Mouse (Mus musculus) effector memory CD4-positive, alpha-beta T cell, adult 7 months (primary cell): ENCODE data around the gene Krt79. TPM values are rescaled to one million over a fixed set of nuclear protein-coding genes. Genes with fewer than 3 reads are reported as not detected.

Experiments used
- polyA plus RNA-seq: library from polyadenylated mRNA; unstranded; fragments of 100-300 nt; shearing (Covaris generic); gene quantifications from one replicate; pipeline ENCODE4 v1.2.1, GENCODE M21; 2017

Krt79 gene
- 0.89 TPM for polyA plus RNA-seq

DNA sequence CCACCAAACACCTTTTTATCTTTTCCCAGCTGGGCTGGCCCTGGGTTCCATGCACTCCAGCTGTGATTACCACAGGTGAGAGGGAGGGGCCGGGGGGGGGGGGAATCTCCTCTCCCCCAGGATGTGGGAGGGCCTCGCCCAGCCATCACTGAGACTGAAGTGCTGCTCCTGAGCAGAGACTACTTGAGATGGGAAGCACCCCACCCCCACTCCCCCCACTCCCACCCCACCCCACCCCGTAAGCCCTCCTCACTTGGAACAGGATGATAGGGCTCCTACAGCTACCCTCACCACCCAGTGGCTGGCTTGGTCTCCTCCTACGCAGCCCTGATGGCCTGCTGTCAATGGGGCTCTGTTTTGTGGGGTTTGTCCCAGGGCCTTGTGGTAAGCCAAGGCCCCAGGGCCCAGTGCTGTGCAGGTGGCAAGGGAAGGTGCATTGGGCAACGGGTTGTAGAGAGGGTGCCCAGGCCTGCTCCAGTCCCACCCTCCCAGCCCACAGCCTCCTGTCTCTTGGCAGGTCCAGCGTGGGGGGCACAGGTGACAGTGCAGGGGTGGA is at the start of gene Krt79:
TSS of gene Krt79 (minus strand) at position 51 of the 556 bp plus-strand sequence.

DNA sequence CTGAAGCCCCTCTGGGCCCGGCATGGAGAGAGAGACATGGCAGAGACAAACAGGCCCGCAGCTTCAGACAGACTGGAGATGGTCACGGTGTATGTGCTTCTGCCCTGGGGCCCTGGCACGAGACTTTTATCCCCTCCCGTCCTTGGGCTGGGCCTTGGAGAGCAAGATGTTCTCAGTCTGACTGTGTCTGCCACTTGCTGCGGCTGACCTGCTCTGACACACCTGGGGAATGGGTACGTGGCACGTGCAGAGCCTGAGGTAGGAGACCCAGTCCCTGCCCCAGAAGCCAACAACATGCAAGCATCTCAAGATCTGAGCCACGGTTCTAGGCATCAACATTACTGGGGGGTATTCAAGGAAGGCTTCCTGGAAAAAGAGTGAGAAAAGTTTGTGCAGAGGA is 14.1 kb upstream of the Krt79 start, which contains the start of gene Krt78:
TSS of gene Krt78 (minus strand) at position 101 of the 400 bp plus-strand sequence.

DNA sequence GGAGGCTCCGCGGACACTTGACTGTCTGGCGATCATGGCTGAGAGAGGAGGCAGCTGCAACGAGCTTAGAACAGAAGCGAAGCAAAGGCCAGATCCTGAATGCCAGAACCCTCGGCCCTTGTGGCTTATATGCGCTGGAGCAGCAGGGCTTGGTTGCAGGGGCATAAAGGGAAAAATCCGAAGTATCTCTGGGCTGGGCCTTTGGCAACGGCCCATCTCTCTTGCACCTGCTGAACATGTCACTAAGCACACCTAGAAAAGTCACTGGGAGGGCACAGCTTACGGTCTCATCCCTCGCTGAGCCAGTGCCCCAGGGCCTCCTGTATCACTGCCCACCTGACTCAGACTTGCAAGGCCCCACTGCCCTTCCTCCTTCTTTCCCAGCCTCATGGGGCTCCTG is 15.5 kb downstream of the Krt79 start, which contains the start of gene Krt4:
TSS of gene Krt4 (minus strand) at position 101 of the 400 bp plus-strand sequence.

DNA sequence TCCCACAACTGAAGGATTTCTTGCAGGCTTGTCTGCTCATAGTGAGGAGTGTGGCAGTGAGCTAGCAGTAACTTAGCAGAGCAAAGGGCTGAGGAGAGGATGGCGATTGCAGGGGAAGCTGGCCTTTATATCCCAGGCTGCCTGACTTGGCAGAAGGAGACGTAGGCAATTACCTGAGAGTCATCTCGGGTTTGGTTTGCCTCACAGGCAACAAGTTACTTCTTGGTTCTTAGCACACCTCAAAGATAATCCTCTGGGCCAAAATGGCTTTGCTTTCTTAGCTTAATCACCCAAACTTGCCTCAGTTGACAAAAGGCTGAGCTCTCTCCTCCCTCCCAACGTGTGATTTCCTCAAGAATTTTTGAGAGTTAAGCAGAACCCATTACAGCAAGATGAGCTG is 47.3 kb downstream of the Krt79 start, which contains the start of gene Krt76:
TSS of gene Krt76 (minus strand) at position 101 of the 400 bp plus-strand sequence.

Other genes with a start within 250 kb of the Krt79 start
- gene Krt6a, start 246.0 kb downstream of the Krt79 start, polyA plus RNA-seq: not detected
- not detected for gene Krt5, start 227.4 kb downstream of the Krt79 start, polyA plus RNA-seq
- not detected for gene Krt71, start 197.2 kb downstream of the Krt79 start, polyA plus RNA-seq
- gene Krt72, start 153.9 kb downstream of the Krt79 start, polyA plus RNA-seq: not detected
- gene Krt73, start 138.0 kb downstream of the Krt79 start, polyA plus RNA-seq: 0.17 TPM
- not detected for gene Krt2, start 122.2 kb downstream of the Krt79 start, polyA plus RNA-seq
- not detected for gene Krt1, start 89.5 kb downstream of the Krt79 start, polyA plus RNA-seq
- not detected for gene Krt77, start 70.6 kb downstream of the Krt79 start, polyA plus RNA-seq
- not detected for gene Krt76, start 47.4 kb downstream of the Krt79 start, polyA plus RNA-seq
- not detected for gene Krt4, start 15.6 kb downstream of the Krt79 start, polyA plus RNA-seq
- not detected for gene Krt78, start 14.0 kb upstream of the Krt79 start, polyA plus RNA-seq
- 0.69 TPM for gene Krt8, start 64.2 kb upstream of the Krt79 start, polyA plus RNA-seq
- gene Krt18, start 87.9 kb upstream of the Krt79 start, polyA plus RNA-seq: 0.39 TPM
- gene Eif4b, start 133.4 kb upstream of the Krt79 start, polyA plus RNA-seq: 80.1 TPM
- 4.6 TPM for gene Tns2, start 160.1 kb upstream of the Krt79 start, polyA plus RNA-seq
- 46.8 TPM for gene Spryd3, start 195.9 kb upstream of the Krt79 start, polyA plus RNA-seq
- 0.80 TPM for gene Igfbp6, start 204.0 kb upstream of the Krt79 start, polyA plus RNA-seq
- 9.5 TPM for gene Soat2, start 210.2 kb upstream of the Krt79 start, polyA plus RNA-seq